Mouse (Mus musculus) thymus, adult 2 months (tissue): ENCODE results near the gene Fosl1.
"Not testable (repeated sequence)": the region's sequence is repeated elsewhere in the genome, so short reads cannot be mapped to it uniquely, and the experiment has no call there.

Experiments used
- CTCF ChIP-seq: fragments of 200-500 bp; IDR thresholded peaks from 2 replicates; pipeline ENCODE4 v1.5.1; 2012; ENCODE audit warnings: mild to moderate bottlenecking, control low read depth, low read length, moderate library complexity, borderline replicate concordance; ENCODE audit not compliant: control insufficient read depth, poor library complexity, insufficient read depth; ENCODE audit errors: extremely low read depth
- POLR2A ChIP-seq: fragments of 200-500 bp; IDR thresholded peaks from 2 replicates; pipeline ENCODE4 v1.6.1; 2012; ENCODE audit warnings: mild to moderate bottlenecking, low read length, control low read depth, moderate library complexity; ENCODE audit not compliant: control insufficient read depth, poor library complexity, insufficient read depth; ENCODE audit errors: extremely low read depth

DNA sequence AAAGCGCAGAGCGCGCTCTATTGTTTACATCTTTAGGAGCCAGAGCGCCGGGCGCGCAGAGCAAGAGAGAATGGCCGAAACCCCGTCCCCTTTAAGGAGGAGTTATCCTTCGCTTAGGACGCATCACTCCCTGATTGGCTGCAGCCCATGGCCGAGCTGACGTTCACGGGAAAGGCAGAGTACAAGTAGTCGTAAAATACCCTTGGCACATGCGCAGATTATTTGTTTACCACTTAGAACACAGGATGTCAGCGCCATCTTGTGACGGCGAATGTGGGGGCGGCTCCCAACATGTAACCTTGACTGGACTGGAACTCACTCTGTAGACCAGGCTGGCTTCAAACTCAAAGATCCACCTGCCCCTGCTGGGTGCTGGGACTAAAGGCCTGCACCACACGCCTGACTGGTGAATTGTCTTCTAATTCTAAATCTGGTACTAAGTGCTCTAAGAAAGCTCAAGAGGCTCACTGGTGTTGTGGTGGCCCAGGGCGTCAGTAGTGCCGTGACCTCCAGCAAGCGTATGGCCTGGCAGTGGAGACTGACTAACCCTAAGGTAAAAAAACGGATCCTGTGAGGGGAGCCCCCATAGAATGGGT is 40.7 kb upstream of the Fosl1 start:
- TF ChIP-seq POLR2A, CTCF: not testable (repeated sequence)
